Mouse (Mus musculus) splenic B cell, adult 2 months (primary cell): Measurements from ENCODE around the gene Catsperz.
A peak's percentile ranks its signal among the peaks of the same experiment; 100 is the strongest.

ENCODE experiments used
- DNase-seq: peaks from one replicate; pipeline ENCODE4 v3.0.0-alpha.2; 2011; ENCODE audit warnings: low read depth, low spot score
- H3K27me3 ChIP-seq: 2 replicates; pipeline ENCODE4 v1.6.1; 2012; ENCODE audit warnings: mild to moderate bottlenecking, low read length, moderate library complexity, mixed read lengths; ENCODE audit not compliant: control insufficient read depth, poor library complexity, insufficient read depth, severe bottlenecking
- H3K36me3 ChIP-seq: 2 replicates; pipeline ENCODE4 v1.6.1; 2012; ENCODE audit warnings: mild to moderate bottlenecking, low read length, moderate library complexity, mixed read lengths; ENCODE audit not compliant: control insufficient read depth, poor library complexity, insufficient read depth, severe bottlenecking

Gene Catsperz

GRCm38 (mm10) chr19:6925307-6925573 is at the start of gene Catsperz:
Gene Catsperz, minus strand, starts transcription at chr19:6925380.
- no peaks in the 10 kb centered on the region for H3K36me3 ChIP-seq
- no peaks in the 10 kb centered on the region; the same call in 1 of the 2 replicates for H3K27me3 ChIP-seq
- DNase-seq = no peak

GRCm38 (mm10) chr19:6974211-6975205 is 49.3 kb upstream of the Catsperz start, which contains the start of gene Ppp1r14b:
Gene Ppp1r14b, plus strand, starts transcription at chr19:6974968.
- peak; percentile 75 for DNase-seq
- Histone ChIP-seq H3K27me3 (no peaks in the 10 kb centered on the region; the same call in none of the 2 replicates), H3K36me3 (0 out of 2 replicates have a peak, but pooled peaks cover 1% of the 10 kb centered on the region)

GRCm38 (mm10) chr19:6973581-6974190 is 48.5 kb upstream of the Catsperz start:
- H3K27me3 ChIP-seq = no peaks in the 10 kb centered on the region; the same call in none of the 2 replicates
- H3K36me3 ChIP-seq = 0 out of 2 replicates have a peak, but pooled peaks cover 1% of the 10 kb centered on the region
- DNase-seq = no peak

- no peak for DNase-seq
- no peaks in the 10 kb centered on the region for H3K36me3 ChIP-seq
- H3K27me3 ChIP-seq = no peaks in the 10 kb centered on the region; the same call in none of the 2 replicates
Measured at GRCm38 (mm10) chr19:6972247-6972917, 47.2 kb upstream of the Catsperz start.

GRCm38 (mm10) chr19:6971644-6972043 is 46.5 kb upstream of the Catsperz start:
- Histone ChIP-seq H3K27me3 (no peaks in the 10 kb centered on the region; the same call in none of the 2 replicates), H3K36me3 (no peaks in the 10 kb centered on the region)
- no peak for DNase-seq

GRCm38 (mm10) chr19:6970460-6971085 is 45.4 kb upstream of the Catsperz start:
- Histone ChIP-seq H3K27me3 (no peaks in the 10 kb centered on the region; the same call in none of the 2 replicates), H3K36me3 (no peaks in the 10 kb centered on the region)
- DNase-seq = no peak

GRCm38 (mm10) chr19:6969665-6970381 is 44.6 kb upstream of the Catsperz start:
- peak; percentile 85 for DNase-seq
- no peaks in the 10 kb centered on the region for H3K36me3 ChIP-seq
- no peaks in the 10 kb centered on the region; the same call in none of the 2 replicates for H3K27me3 ChIP-seq

- no peaks in the 10 kb centered on the region; the same call in none of the 2 replicates for H3K27me3 ChIP-seq
- no peak for DNase-seq
- no peaks in the 10 kb centered on the region for H3K36me3 ChIP-seq
Measured at GRCm38 (mm10) chr19:6969291-6969664, 44.1 kb upstream of the Catsperz start.

GRCm38 (mm10) chr19:6968491-6969271 is 43.5 kb upstream of the Catsperz start:
- no peak for DNase-seq
- Histone ChIP-seq H3K36me3 (peaks cover 1% of the 10 kb centered on the region; the same call in 1 of the 2 replicates), H3K27me3 (no peaks in the 10 kb centered on the region; the same call in none of the 2 replicates)

GRCm38 (mm10) chr19:6956461-6956860 is 31.3 kb upstream of the Catsperz start:
- DNase-seq = no peak
- H3K27me3 ChIP-seq = no peaks in the 10 kb centered on the region
- no peaks in the 10 kb centered on the region for H3K36me3 ChIP-seq

- DNase-seq = no peak
- no peaks in the 10 kb centered on the region for H3K36me3 ChIP-seq
- no peaks in the 10 kb centered on the region for H3K27me3 ChIP-seq
Measured at GRCm38 (mm10) chr19:6955424-6955823, 30.2 kb upstream of the Catsperz start.

GRCm38 (mm10) chr19:6954046-6954445 is 28.9 kb upstream of the Catsperz start:
- DNase-seq = peak; percentile 56

GRCm38 (mm10) chr19:6952712-6953037 is 27.5 kb upstream of the Catsperz start:
- H3K36me3 ChIP-seq = no peaks in the 10 kb centered on the region
- no peaks in the 10 kb centered on the region for H3K27me3 ChIP-seq
- DNase-seq = no peak

More at GRCm38 (mm10) chr19:6954046-6954445, 28.9 kb upstream of the Catsperz start:
- H3K27me3 ChIP-seq = no peaks in the 10 kb centered on the region
- no peaks in the 10 kb centered on the region for H3K36me3 ChIP-seq
